Mouse (Mus musculus): Measurements from ENCODE around the gene Gm28729.

- no peak for TF ChIP-seq CTCF (IDR thresholded peaks at IDR 0.05; ENCODE audit: borderline replicate concordance, insufficient read depth, low read length)
- TF ChIP-seq POLR2A (IDR thresholded peaks at IDR 0.05; ENCODE audit: low read depth, low read length), result no peak
These were observed 29.0 kb upstream of the Gm28729 start for GRCm38 (mm10) chr9:96554095-96554494.
